17 mouse cellular contexts compared by ENCODE assay signal in the genomic region with DNA sequence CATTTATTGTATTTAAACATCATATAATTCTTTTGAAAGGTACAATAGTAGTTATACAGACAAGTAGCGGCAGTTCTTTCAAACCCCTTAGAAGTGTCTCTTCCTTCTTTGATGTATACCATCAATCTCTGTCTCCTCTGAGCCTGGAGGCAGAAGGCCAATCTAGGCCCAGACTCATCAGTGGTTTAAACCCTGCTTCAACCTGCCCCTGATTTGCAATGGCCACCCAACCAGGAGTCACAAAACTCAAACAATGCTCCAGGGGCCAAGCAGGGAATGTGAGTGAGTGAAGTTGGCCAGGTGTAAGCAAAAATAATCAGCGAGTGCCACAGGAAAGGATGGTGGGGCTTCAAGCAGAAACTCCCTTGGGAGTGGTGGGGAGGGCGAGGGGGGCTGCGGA.
"Had no signal": no experiment of that assay in that cellular context is flagged by ENCODE, and none has a peak within 500 bp of the region (broad histone marks: within the 10 kb centered on the region; RNA-seq: fewer than 3 reads in every experiment).

No protein-coding gene starts in this region.

- H3K27me3 ChIP-seq: lung, embryonic 15.5 days; midbrain, embryonic 13.5 days; midbrain, embryonic 15.5 days; neural tube, embryonic 12.5 days; stomach, embryonic 15.5 days had no signal

- H3K36me3 ChIP-seq: lung, embryonic 15.5 days; midbrain, embryonic 13.5 days; midbrain, embryonic 15.5 days; neural tube, embryonic 12.5 days; stomach, embryonic 15.5 days had no signal

- DNase-seq: lung, adult 2 months; lung, postnatal 14 days; lung, postnatal 36 days; right cerebral cortex, postnatal 14 days; thymus, adult 2 months; thymus, postnatal 25 days; thymus, postnatal 4 days had no signal

- ATAC-seq: lung, postnatal 0 days; midbrain, embryonic 13.5 days; midbrain, embryonic 15.5 days had no signal

- H3K4me1 ChIP-seq: midbrain, embryonic 13.5 days; midbrain, embryonic 15.5 days; neural tube, embryonic 12.5 days; stomach, embryonic 15.5 days had no signal

- H3K4me2 ChIP-seq: lung, embryonic 15.5 days; midbrain, embryonic 11.5 days; midbrain, embryonic 13.5 days; midbrain, embryonic 15.5 days; neural tube, embryonic 12.5 days; stomach, embryonic 15.5 days had no signal

- H3K4me3 ChIP-seq: lung, embryonic 15.5 days; megakaryocyte, embryonic 14.5 days; midbrain, embryonic 13.5 days; midbrain, embryonic 15.5 days; neural tube, embryonic 12.5 days; stomach, embryonic 15.5 days had no signal

- H3K9me3 ChIP-seq: lung, embryonic 15.5 days; midbrain, embryonic 13.5 days; midbrain, embryonic 15.5 days; neural tube, embryonic 12.5 days; stomach, embryonic 15.5 days had no signal

- H3K27ac ChIP-seq: lung, embryonic 15.5 days; macrophage; midbrain, embryonic 13.5 days; midbrain, embryonic 15.5 days; neural tube, embryonic 12.5 days; stomach, embryonic 15.5 days; stomach, postnatal 0 days had no signal

- H3K9ac ChIP-seq: lung, embryonic 15.5 days; midbrain, embryonic 13.5 days; midbrain, embryonic 15.5 days; neural tube, embryonic 12.5 days; stomach, embryonic 15.5 days had no signal
